Mouse (Mus musculus): ENCODE measurements around the gene Dnmt1. TPM values are rescaled to one million over a fixed set of nuclear protein-coding genes. Genes with fewer than 3 reads are reported as not detected.

Gene Dnmt1
- polyA plus RNA-seq, 1 experiment = 39.8 TPM

GRCm38 (mm10) chr9:20966747-20967146 is 7.1 kb upstream of the Dnmt1 start:
- Histone ChIP-seq H3K36me3 (replicated peaks; ENCODE audit: low read length) (peaks cover 79% of the 10 kb centered on the region), H3K9me3 (no peaks in the 10 kb centered on the region), H3K27me3 (replicated peaks) (no peaks in the 10 kb centered on the region), H3K4me1 (peaks cover 94% of the 10 kb centered on the region), H3K4me3 (replicated peaks) (peak overlapping the region; percentile 85)
- TF ChIP-seq FLI1 (IDR thresholded peaks at IDR 0.05; ENCODE audit: low read length) = no peak
- no peak for TF ChIP-seq GATA1 (IDR thresholded peaks at IDR 0.05; ENCODE audit: borderline replicate concordance, low read length)

GRCm38 (mm10) chr9:20966008-20966407 is 6.3 kb upstream of the Dnmt1 start:
- H3K4me1 ChIP-seq = peaks cover 94% of the 10 kb centered on the region
- H3K9me3 ChIP-seq = no peaks in the 10 kb centered on the region
- H3K4me3 ChIP-seq (replicated peaks) = peak overlapping the region; percentile 85
- peaks cover 71% of the 10 kb centered on the region for H3K36me3 ChIP-seq (replicated peaks; ENCODE audit: low read length)
- TF ChIP-seq FLI1 (IDR thresholded peaks at IDR 0.05; ENCODE audit: low read length) (no peak), GATA1 (IDR thresholded peaks at IDR 0.05; ENCODE audit: borderline replicate concordance, low read length) (no peak)
- H3K27me3 ChIP-seq (replicated peaks) = no peaks in the 10 kb centered on the region

- peaks cover 67% of the 10 kb centered on the region for H3K36me3 ChIP-seq (replicated peaks; ENCODE audit: low read length)
- H3K4me3 ChIP-seq (replicated peaks) = peak overlapping the region; percentile 85
- TF ChIP-seq GATA1 (IDR thresholded peaks at IDR 0.05; ENCODE audit: borderline replicate concordance, low read length) (no peak), FLI1 (IDR thresholded peaks at IDR 0.05; ENCODE audit: low read length) (no peak)
- no peaks in the 10 kb centered on the region for H3K27me3 ChIP-seq (replicated peaks)
- no peaks in the 10 kb centered on the region for H3K9me3 ChIP-seq
- peaks cover 94% of the 10 kb centered on the region for H3K4me1 ChIP-seq
Measured at GRCm38 (mm10) chr9:20965606-20966005, 5.9 kb upstream of the Dnmt1 start.

- no peak for TF ChIP-seq FLI1 (IDR thresholded peaks at IDR 0.05; ENCODE audit: low read length)
- TF ChIP-seq GATA1 (IDR thresholded peaks at IDR 0.05; ENCODE audit: borderline replicate concordance, low read length) = no peak
- Histone ChIP-seq H3K4me1 (peaks cover 85% of the 10 kb centered on the region), H3K36me3 (replicated peaks; ENCODE audit: low read length) (peaks cover 31% of the 10 kb centered on the region), H3K9me3 (no peaks in the 10 kb centered on the region), H3K4me3 (replicated peaks) (peak overlapping the region; percentile 77), H3K27me3 (replicated peaks) (no peaks in the 10 kb centered on the region)
Measured at GRCm38 (mm10) chr9:20961557-20961956, 1.9 kb upstream of the Dnmt1 start.

- Histone ChIP-seq H3K27me3 (replicated peaks) (no peaks in the 10 kb centered on the region), H3K36me3 (replicated peaks; ENCODE audit: low read length) (no peaks in the 10 kb centered on the region), H3K9me3 (no peaks in the 10 kb centered on the region), H3K4me1 (peaks cover 56% of the 10 kb centered on the region), H3K4me3 (replicated peaks) (no peak overlapping the region)
- no peak for TF ChIP-seq FLI1 (IDR thresholded peaks at IDR 0.05; ENCODE audit: low read length)
- no peak for TF ChIP-seq GATA1 (IDR thresholded peaks at IDR 0.05; ENCODE audit: borderline replicate concordance, low read length)
Measured at GRCm38 (mm10) chr9:20956989-20957388, 2.7 kb downstream of the Dnmt1 start.

- Histone ChIP-seq H3K4me3 (replicated peaks) (peak overlapping the region; percentile 93), H3K27me3 (replicated peaks) (no peaks in the 10 kb centered on the region), H3K9me3 (no peaks in the 10 kb centered on the region), H3K36me3 (replicated peaks; ENCODE audit: low read length) (peaks cover 17% of the 10 kb centered on the region), H3K4me1 (peaks cover 63% of the 10 kb centered on the region)
- peak; percentile 37; the same call in 1 of the 2 replicates for TF ChIP-seq FLI1 (IDR thresholded peaks at IDR 0.05; ENCODE audit: low read length)
- no peak for TF ChIP-seq GATA1 (IDR thresholded peaks at IDR 0.05; ENCODE audit: borderline replicate concordance, low read length)
Measured at GRCm38 (mm10) chr9:20952520-20953227, 7.0 kb downstream of the Dnmt1 start.

- TF ChIP-seq GATA1 (IDR thresholded peaks at IDR 0.05; ENCODE audit: borderline replicate concordance, low read length) (no peak), FLI1 (IDR thresholded peaks at IDR 0.05; ENCODE audit: low read length) (no peak)
- Histone ChIP-seq H3K4me3 (replicated peaks) (peak overlapping the region; percentile 93), H3K27me3 (replicated peaks) (no peaks in the 10 kb centered on the region), H3K4me1 (peaks cover 68% of the 10 kb centered on the region), H3K36me3 (replicated peaks; ENCODE audit: low read length) (peaks cover 23% of the 10 kb centered on the region), H3K9me3 (no peaks in the 10 kb centered on the region)
Measured at GRCm38 (mm10) chr9:20951966-20952519, 7.6 kb downstream of the Dnmt1 start.

- Histone ChIP-seq H3K36me3 (replicated peaks; ENCODE audit: low read length) (peaks cover 27% of the 10 kb centered on the region), H3K27me3 (replicated peaks) (no peaks in the 10 kb centered on the region), H3K4me3 (replicated peaks) (peak overlapping the region; percentile 93), H3K4me1 (peaks cover 70% of the 10 kb centered on the region), H3K9me3 (no peaks in the 10 kb centered on the region)
- no peak for TF ChIP-seq GATA1 (IDR thresholded peaks at IDR 0.05; ENCODE audit: borderline replicate concordance, low read length)
- TF ChIP-seq FLI1 (IDR thresholded peaks at IDR 0.05; ENCODE audit: low read length) = no peak
Measured at GRCm38 (mm10) chr9:20951441-20951840, 8.2 kb downstream of the Dnmt1 start.

GRCm38 (mm10) chr9:20950419-20950818 is 9.3 kb downstream of the Dnmt1 start:
- H3K36me3 ChIP-seq (replicated peaks; ENCODE audit: low read length) = peaks cover 37% of the 10 kb centered on the region
- no peak overlapping the region for H3K4me3 ChIP-seq (replicated peaks)
- no peaks in the 10 kb centered on the region for H3K9me3 ChIP-seq
- no peaks in the 10 kb centered on the region for H3K27me3 ChIP-seq (replicated peaks)
- TF ChIP-seq FLI1 (IDR thresholded peaks at IDR 0.05; ENCODE audit: low read length) (no peak), GATA1 (IDR thresholded peaks at IDR 0.05; ENCODE audit: borderline replicate concordance, low read length) (no peak)
- H3K4me1 ChIP-seq = peaks cover 79% of the 10 kb centered on the region

All from megakaryocyte, embryonic 14.5 days (primary cell).